Mouse (Mus musculus) intestine, embryonic 14.5 days (tissue): ENCODE measurements around the gene Zfp712. TPM values are rescaled to one million over a fixed set of nuclear protein-coding genes. Genes with fewer than 3 reads are reported as not detected.

ENCODE experiments used
- ATAC-seq: fragments of 200-750 bp; cut with Nextera tagmentation; replicated peaks from 2 replicates; pipeline ENCODE4 v1.8.0; 2017; ENCODE audit warnings: low read depth, moderate number of reproducible peaks, moderate TSS enrichment, moderate library complexity; ENCODE audit not compliant: low FRiP score, low TSS enrichment
- DNase-seq: peaks from one replicate; pipeline ENCODE4 v3.0.0-alpha.2; 2018; ENCODE audit warnings: low spot score
- H3K27ac ChIP-seq: fragments of 300-500 bp; sonication (generic); 2 replicates; pipeline ENCODE4 v1.5.1; 2014; ENCODE audit warnings: low read depth, mild to moderate bottlenecking, control low read depth
- H3K27me3 ChIP-seq: fragments of 300-500 bp; sonication (generic); replicated peaks from 2 replicates; pipeline ENCODE4 v1.6.1; 2014; ENCODE audit warnings: low read length, control low read depth; ENCODE audit not compliant: control insufficient read depth, insufficient read depth
- H3K36me3 ChIP-seq: fragments of 300-500 bp; sonication (generic); 2 replicates; pipeline ENCODE4 v1.6.1; 2014; ENCODE audit warnings: low read length, control low read depth; ENCODE audit not compliant: control insufficient read depth, insufficient read depth
- H3K4me1 ChIP-seq: fragments of 300-500 bp; sonication (generic); replicated peaks from 2 replicates; pipeline ENCODE4 v1.6.1; 2014; ENCODE audit warnings: low read length, control low read depth, mixed read lengths; ENCODE audit not compliant: control insufficient read depth, insufficient read depth
- H3K4me2 ChIP-seq: fragments of 300-500 bp; sonication (generic); 2 replicates; pipeline ENCODE4 v1.6.1; 2014; ENCODE audit warnings: low read length
- H3K4me3 ChIP-seq: fragments of 300-500 bp; sonication (generic); 2 replicates; pipeline ENCODE4 v1.5.1; 2014; ENCODE audit warnings: low read depth, low read length, control low read depth, mixed read lengths
- H3K9ac ChIP-seq: fragments of 300-500 bp; sonication (generic); 2 replicates; pipeline ENCODE4 v1.6.1; 2014; ENCODE audit warnings: mild to moderate bottlenecking, low read length
- H3K9me3 ChIP-seq: fragments of 300-500 bp; sonication (generic); 2 replicates; pipeline ENCODE4 v1.6.1; 2016; ENCODE audit warnings: low read length, control low read depth; ENCODE audit not compliant: control insufficient read depth
- WGBS: fragments of 180-500 bp; shearing (Covaris S2); extraction: QIAGEN DNeasy Blood & Tissue Kit; methylation state at CpG from one replicate; pipeline ENCODE4 v1.1.7; 2014; 5-methylcytosine and 5-hydroxymethylcytosine counted together
- polyA plus RNA-seq: library from polyadenylated mRNA; unstranded; fragments of >200 nt; fragmentation: Nextera tagmentation; extraction: Ambion mirVana; gene quantifications from 2 replicates; pipeline ENCODE4 v1.2.1, GENCODE M21; 2014

The Zfp712 gene
- polyA plus RNA-seq, 1 experiment from 2014 or later = 3.4 TPM

GRCm38 (mm10) chr13:67077244-67077643, 16.3 kb upstream of the Zfp712 start:
- ATAC-seq = no peak
- peaks cover 26% of the 10 kb centered on the region for H3K36me3 ChIP-seq

GRCm38 (mm10) chr13:67072786-67073185, 11.8 kb upstream of the Zfp712 start:
- Histone ChIP-seq H3K4me1 (no peaks in the 10 kb centered on the region), H3K27me3 (no peaks in the 10 kb centered on the region), H3K9ac (no peak overlapping the region), H3K4me2 (no peak overlapping the region), H3K27ac (no peak overlapping the region), H3K4me3 (no peak overlapping the region), H3K36me3 (peaks cover 43% of the 10 kb centered on the region), H3K9me3 (peaks cover 26% of the 10 kb centered on the region)
- 90% methylated on average over 2 of the region's 2 CpGs for WGBS
- DNase-seq = no peak
- ATAC-seq = no peak

More at GRCm38 (mm10) chr13:67077244-67077643, 16.3 kb upstream of the Zfp712 start:
- H3K9me3 ChIP-seq = peaks cover 8% of the 10 kb centered on the region; the same call in 1 of the 2 replicates
- H3K4me2 ChIP-seq = no peak overlapping the region
- no peak overlapping the region for H3K4me3 ChIP-seq
- H3K27ac ChIP-seq = no peak overlapping the region
- no peak for DNase-seq
- no peak overlapping the region for H3K9ac ChIP-seq
- H3K4me1 ChIP-seq = no peaks in the 10 kb centered on the region; the same call in 1 of the 2 replicates
- WGBS = 100% methylated on average over 2 of the region's 2 CpGs
- no peaks in the 10 kb centered on the region for H3K27me3 ChIP-seq

- 89% methylated on average over 8 of the region's 8 CpGs for WGBS
- Histone ChIP-seq H3K27me3 (no peaks in the 10 kb centered on the region), H3K9ac (no peak overlapping the region), H3K4me2 (no peak overlapping the region), H3K27ac (no peak overlapping the region), H3K4me3 (no peak overlapping the region), H3K9me3 (peaks cover 8% of the 10 kb centered on the region), H3K36me3 (peaks cover 14% of the 10 kb centered on the region), H3K4me1 (no peaks in the 10 kb centered on the region)
- DNase-seq (no peak), ATAC-seq (no peak)
Observed at GRCm38 (mm10) chr13:67065386-67065785, 4.4 kb upstream of the Zfp712 start.

DNA sequence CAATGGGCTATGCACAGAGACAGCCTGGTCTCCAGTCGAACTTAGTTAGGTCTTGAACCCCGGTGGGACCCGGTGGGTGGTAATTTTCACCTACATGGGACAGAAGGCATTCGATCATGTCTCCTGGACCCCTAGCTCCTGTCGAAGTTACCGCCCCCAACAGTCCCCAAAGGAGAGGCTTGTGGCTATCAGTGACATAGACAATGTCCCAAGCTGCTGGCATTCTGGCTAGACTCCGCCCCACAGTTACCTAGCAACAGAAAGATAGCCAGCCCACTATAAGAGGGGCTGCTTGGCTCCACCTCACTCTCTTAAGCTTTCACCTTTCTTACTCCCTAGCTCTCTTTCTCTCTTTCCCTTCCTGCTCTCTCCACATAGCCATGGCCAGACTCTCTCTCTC, 1.5 kb upstream of the Zfp712 start:
- Histone ChIP-seq H3K27ac (no peak overlapping the region), H3K36me3 (no peaks in the 10 kb centered on the region), H3K4me1 (no peaks in the 10 kb centered on the region), H3K9me3 (no peaks in the 10 kb centered on the region), H3K4me3 (no peak overlapping the region), H3K27me3 (no peaks in the 10 kb centered on the region), H3K4me2 (no peak overlapping the region), H3K9ac (no peak overlapping the region)
- 57% methylated on average over 7 of the region's 7 CpGs for WGBS
- no peak for ATAC-seq
- DNase-seq = no peak

- Histone ChIP-seq H3K9ac (peak overlapping the region; percentile 48), H3K4me3 (peak overlapping the region; percentile 74), H3K9me3 (no peaks in the 10 kb centered on the region), H3K27me3 (no peaks in the 10 kb centered on the region), H3K27ac (peak overlapping the region; percentile 80), H3K36me3 (no peaks in the 10 kb centered on the region), H3K4me2 (peak overlapping the region; percentile 84), H3K4me1 (no peaks in the 10 kb centered on the region)
- ATAC-seq (peak; percentile 59), DNase-seq (no peak)
- 5% methylated on average over 12 of the region's 12 CpGs for WGBS
Observed at GRCm38 (mm10) chr13:67060161-67060785, 697 bp downstream of the Zfp712 start.

Other genes with a start within 250 kb of the Zfp712 start
- 0.97 and 1.3 TPM in 2 replicates for gene Gm10767, start 156.3 kb downstream of the Zfp712 start, polyA plus RNA-seq
- gene Zfp708, start 36.8 kb upstream of the Zfp712 start, polyA plus RNA-seq = 4.2 and 5.6 TPM in 2 replicates
- gene Gm28557, start 47.4 kb upstream of the Zfp712 start, polyA plus RNA-seq = 3.2 and 4.9 TPM in 2 replicates
- 0.22 and 0.28 TPM in 2 replicates for gene Rslcan18, start 55.1 kb upstream of the Zfp712 start, polyA plus RNA-seq
- 2.0 and 2.4 TPM in 2 replicates for gene Zfp759, start 60.5 kb upstream of the Zfp712 start, polyA plus RNA-seq
- 5.3 and 5.6 TPM in 2 replicates for gene Rsl1, start 112.0 kb upstream of the Zfp712 start, polyA plus RNA-seq
- 1.4 and 1.7 TPM in 2 replicates for gene Zfp455, start 133.3 kb upstream of the Zfp712 start, polyA plus RNA-seq
- gene Zfp458, start 217.3 kb upstream of the Zfp712 start, polyA plus RNA-seq = 1.9 and 2.6 TPM in 2 replicates
- gene Zfp457, start 245.3 kb upstream of the Zfp712 start, polyA plus RNA-seq = 0.70 and 0.90 TPM in 2 replicates